Mouse (Mus musculus) liver, adult (tissue): ENCODE data around the gene Bub1b.

Source experiments
- GATA4 ChIP-seq: IDR thresholded peaks from 2 replicates; pipeline ENCODE4 v1.6.1; 2014; ENCODE audit warnings: mild to moderate bottlenecking, low read length; ENCODE audit not compliant: insufficient replicate concordance

The Bub1b gene

GRCm38 (mm10) chr2:118659077-118659476 is 61.1 kb downstream of the Bub1b start:
- no peak for TF ChIP-seq GATA4

DNA sequence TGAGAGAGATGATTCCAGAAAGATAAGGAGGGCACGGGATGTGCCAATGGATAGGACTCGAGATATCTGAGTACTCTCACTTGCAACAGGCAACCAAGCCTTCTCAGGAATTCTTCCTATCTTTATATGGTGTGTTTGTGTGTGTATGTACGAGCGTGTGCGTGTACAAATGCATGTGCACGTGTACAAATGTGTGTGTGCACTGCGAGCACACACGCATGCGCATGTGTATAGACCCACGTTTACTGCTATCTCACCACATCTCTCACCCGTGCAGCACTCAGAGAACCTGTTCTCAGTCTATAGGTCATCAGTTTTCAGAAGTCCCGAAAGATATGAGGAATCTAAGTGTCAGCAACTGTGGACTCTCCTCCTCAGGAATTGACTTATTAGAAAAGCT is 61.5 kb downstream of the Bub1b start:
- TF ChIP-seq GATA4: no peak

DNA sequence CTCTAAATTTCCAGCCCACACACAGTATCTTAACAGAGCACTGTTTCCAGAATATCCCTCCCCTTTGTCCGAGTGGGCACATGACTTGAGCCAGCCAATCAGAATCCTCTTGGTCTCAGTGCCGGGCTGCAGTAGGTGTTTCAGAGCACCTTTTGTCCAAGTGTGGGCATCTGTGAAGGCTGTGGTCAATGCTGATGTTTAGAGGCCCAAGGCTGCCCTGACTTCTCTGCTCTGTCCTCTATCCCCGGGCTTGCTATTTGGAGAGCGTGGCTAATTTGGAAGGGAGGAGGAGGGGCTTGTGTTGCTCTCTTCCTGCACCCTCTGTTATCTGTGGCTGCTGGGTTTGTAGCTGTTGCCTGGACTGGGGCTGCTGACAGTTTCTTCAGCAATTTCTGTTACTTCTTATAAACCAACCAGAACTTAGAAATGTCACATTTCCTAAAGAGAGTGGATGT is 62.0 kb downstream of the Bub1b start:
- TF ChIP-seq GATA4: no peak

- no peak for TF ChIP-seq GATA4
Observed at GRCm38 (mm10) chr2:118661891-118662290, 63.9 kb downstream of the Bub1b start.

GRCm38 (mm10) chr2:118662902-118663803 is 65.1 kb downstream of the Bub1b start, which contains the start of gene Pak6:
Pak6 (plus strand) TSS chr2:118663303.
- no peak for TF ChIP-seq GATA4

- TF ChIP-seq GATA4: no peak
Observed at GRCm38 (mm10) chr2:118663804-118664766, 66.1 kb downstream of the Bub1b start.

- no peak for TF ChIP-seq GATA4
Observed at GRCm38 (mm10) chr2:118664975-118665516, 67.0 kb downstream of the Bub1b start.

GRCm38 (mm10) chr2:118665616-118666015 is 67.6 kb downstream of the Bub1b start:
- TF ChIP-seq GATA4: no peak

GRCm38 (mm10) chr2:118667181-118667580 is 69.2 kb downstream of the Bub1b start:
- no peak for TF ChIP-seq GATA4

DNA sequence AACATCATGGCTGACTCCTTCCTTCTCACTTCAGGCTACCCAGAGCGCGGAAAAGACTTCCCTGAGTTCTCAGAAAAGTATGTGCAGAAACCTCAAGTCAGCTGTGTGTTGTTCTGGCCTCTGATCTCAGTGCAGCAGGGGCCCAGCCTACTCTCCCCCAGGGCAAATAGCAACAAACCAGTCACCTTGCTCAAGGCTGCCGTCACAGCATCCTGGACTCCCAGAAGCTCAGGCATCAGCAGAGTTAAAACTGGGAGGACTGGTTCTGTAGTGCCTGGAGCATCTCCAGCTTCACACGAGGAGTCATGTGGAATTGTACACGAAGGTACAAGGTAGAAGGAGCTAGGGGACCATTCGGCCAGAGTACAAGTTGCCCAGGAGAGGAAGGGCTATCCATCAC is 71.2 kb downstream of the Bub1b start:
- no peak for TF ChIP-seq GATA4

GRCm38 (mm10) chr2:118669785-118670184 is 71.8 kb downstream of the Bub1b start:
- no peak for TF ChIP-seq GATA4

DNA sequence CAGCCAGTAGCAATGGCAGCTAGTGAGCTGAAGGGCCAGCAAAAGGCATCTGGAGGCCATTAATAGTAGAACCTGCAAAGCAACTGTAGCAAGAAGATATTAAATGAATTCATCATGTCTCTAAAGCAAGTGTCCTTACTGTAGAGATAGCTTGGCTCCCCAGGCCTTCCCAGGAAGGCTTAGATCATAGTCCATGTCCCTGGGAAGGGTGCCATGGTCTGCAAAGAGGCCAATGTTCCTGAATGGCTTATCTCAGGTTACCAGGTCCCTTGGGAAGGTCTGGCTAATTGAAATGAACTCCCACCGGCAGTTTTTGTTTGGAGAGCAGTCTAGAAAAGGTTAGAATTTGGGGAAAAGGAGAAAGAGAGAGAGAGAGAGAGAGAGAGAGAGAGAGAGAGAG is 73.7 kb downstream of the Bub1b start:
- TF ChIP-seq GATA4: no peak

GRCm38 (mm10) chr2:118673686-118674465 is 75.9 kb downstream of the Bub1b start:
- no peak for TF ChIP-seq GATA4

GRCm38 (mm10) chr2:118674500-118674899 is 76.5 kb downstream of the Bub1b start:
- TF ChIP-seq GATA4: no peak
